Mouse (Mus musculus) gastrocnemius, postnatal 14 days (tissue): ENCODE results near the gene Taf15. TPM values are rescaled to one million over a fixed set of nuclear protein-coding genes. Genes with fewer than 3 reads are reported as not detected.

Source experiments
- DNase-seq: peaks from one replicate; pipeline ENCODE4 v3.0.0; 2021; ENCODE audit warnings: mixed read lengths
- intact Hi-C: fragments of 180-260 bp; cut with DNase I; formaldehyde crosslinking; loops from one replicate; pipeline ENCODE4 v1.15.1; 2025; ENCODE audit warnings: low total_unique reads
- long read RNA-seq, 2 experiments: library from polyadenylated mRNA; stranded (forward); transcript quantifications; one replicate each; pipeline ENCODE4 v2.0.0; 2021
- total RNA-seq, 2 experiments: library from RNA; stranded (reverse); gene quantifications; 2 replicates each; pipeline ENCODE4 v1.2.3; 2021

Taf15 gene
- 10 to 100 TPM; 22.5 to 24.5 TPM for total RNA-seq
- long read RNA-seq, experiment 1, partial matches to known transcripts, result 1 of 2 reads
- long read RNA-seq, experiment 1, other reads (novel, unspliced or antisense), result 0 of 2 reads
- long read RNA-seq, experiment 2, result 0 reads

DNA sequence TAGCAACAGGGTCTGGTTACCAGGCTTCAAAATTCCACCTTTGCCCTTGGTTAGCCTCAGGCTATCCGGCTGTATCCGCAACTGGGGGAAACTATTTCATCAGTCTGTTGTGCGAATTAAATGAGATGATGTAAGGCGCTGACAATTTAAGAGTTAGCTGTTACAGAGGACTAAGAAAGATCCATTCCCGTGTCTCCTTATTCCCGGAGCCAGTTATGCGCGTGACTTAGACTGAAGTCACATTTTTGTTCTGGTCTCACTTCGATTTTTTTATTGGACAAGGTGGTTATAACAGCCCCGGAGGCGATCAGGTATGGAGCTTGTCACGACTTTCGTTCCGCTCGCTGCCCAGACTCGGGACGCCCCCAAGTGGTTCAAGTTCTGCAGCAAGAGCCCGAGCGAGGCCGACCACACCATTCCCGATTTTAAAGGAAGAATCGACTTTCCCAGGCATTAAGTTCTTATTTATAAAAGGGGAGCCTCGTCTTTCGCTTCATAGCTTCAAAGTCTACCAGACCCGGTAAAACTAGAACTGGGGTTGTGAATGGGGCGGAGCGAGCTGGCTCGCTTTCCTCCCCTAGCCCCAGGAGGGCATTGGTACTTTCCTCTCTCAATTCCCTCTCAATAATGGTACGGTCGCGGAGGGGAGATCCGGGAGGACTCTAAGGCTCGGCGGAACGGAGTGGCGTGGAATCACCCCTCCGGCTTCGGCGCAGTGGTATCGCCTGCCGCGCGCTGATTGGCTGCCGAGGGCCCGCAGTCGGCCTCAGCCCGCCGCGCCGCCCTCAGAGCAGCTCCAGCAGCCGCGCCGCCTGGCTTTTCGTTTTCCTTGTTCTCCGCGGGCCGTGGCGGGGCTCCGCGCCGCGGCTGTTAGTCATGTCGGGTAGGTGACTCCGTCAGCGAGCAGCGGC is at the start of gene Taf15:
Taf15 (plus strand) TSS at position 763 of the 911 bp plus-strand sequence.
- intact Hi-C loops, result no loop called here

DNA sequence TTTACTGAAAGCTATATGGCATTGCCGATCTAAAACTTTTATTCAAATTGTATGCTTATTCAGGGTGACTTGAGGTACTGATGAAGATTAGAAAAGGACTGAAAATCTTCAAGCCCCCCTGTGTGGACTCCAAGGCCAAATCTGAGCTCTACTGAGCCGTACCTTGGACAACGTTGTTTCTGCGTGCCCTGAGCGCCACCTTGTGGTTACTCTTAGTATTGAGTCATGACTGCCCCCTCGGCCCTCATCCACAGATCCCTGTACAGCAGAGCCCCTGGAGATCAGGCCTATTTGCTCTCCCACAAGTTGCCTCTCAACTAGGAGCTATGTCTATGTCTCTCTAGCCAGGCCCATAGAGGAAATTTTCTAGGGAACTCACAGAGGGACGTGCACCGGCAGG is 48.2 kb upstream of the Taf15 start:
- DNase-seq, result peak; percentile 57
- intact Hi-C loops, result loop anchor here (5.0 to 10.0 kb wide), 2 partner anchors 67 to 100 kb away; no protein-coding TSS in a partner anchor

More for the DNA sequence above, at the start of gene Taf15:
- DNase-seq, result peak; percentile 98

DNA sequence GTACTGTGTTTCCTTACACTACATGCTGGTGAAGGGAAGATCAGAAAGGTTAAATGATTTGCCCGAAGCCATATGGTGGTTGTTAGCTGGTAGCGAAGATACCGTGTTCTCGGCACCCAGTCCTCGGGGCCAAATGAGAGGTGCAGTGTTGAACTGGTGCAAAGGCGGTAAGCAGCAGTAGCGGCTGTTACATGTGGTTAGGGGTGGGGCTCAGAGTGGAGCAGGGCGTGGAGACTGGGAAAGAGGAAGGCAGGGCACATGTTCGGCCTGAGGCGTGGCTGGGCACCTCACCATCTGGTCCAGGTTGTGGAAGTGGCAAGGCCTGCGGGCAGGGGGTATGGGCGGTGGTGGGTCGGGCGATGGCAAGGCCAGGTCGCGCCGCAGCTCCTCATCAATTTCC is 45.9 kb upstream of the Taf15 start:
- intact Hi-C loops, result loop anchor here (10.0 kb wide), 1 partner anchor 102 kb away; no protein-coding TSS in a partner anchor
- DNase-seq, result no peak

DNA sequence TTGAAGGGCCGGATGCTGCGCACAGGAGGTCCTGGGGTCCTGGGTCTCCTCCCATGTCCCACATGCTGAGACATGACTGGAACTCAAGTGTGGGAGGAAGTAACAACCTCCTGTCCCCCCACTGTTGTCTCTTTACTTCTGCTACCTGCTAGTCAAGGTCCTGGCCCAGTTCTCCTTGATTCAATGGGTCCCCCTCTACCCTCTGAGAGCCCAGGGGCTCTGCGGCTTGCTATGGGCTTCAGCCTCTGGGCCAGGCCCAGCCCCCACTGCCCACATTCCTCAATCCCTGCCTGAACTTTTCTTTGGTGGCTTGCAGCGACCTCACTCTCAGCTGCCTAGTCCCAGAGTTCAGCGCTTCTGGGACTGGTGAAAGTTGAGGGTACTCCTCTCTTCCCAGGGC is 43.5 kb upstream of the Taf15 start, which contains the start of gene Gas2l2:
Gas2l2 (minus strand) TSS at position 101 of the 400 bp plus-strand sequence.
- intact Hi-C loops, result loop anchor here (10.0 kb wide), 1 partner anchor 105 kb away; no protein-coding TSS in a partner anchor
- DNase-seq, result no peak

DNA sequence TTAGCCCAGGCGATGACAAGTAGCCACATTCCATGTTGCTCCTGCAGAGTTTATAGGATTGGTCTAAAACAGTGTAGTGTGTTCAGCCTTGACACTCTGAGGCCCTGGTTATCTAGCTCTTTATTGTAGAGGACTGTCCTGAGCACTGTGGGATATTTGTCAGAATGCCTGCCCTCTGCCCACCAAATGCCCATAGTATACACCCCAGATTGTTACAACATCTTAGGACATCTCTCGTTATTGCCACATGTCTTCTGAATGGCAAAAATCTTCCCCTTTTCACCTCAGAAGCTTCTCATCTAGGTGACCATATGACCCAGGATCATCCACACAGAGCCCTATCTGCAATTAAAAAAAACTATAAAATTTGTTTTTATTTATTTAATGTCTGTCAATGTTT is 40.4 kb upstream of the Taf15 start:
- no peak for DNase-seq
- intact Hi-C loops, result no loop called here

DNA sequence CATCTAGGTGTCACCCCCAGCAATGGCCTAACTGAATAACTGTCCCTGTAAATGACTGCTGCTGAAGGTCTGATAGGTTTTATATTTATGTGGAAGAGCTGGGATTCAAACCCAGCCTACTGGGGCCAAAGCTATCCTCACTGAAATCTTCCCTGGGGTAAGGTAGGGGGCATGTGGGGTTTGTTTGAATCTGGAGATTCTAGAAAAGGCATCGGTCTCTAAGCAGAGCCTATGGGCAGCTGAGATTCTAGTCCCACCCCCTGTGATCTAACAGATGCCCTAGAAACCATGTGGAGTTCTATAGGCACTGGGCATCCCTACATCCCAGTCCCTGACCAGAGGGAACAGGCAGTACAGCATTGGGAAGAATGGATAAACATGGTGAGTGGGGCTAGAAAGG is 35.5 kb upstream of the Taf15 start, which contains the start of gene 1700020L24Rik:
1700020L24Rik (plus strand) TSS at position 301 of the 400 bp plus-strand sequence.
- DNase-seq, result no peak
- intact Hi-C loops, result no loop called here

DNA sequence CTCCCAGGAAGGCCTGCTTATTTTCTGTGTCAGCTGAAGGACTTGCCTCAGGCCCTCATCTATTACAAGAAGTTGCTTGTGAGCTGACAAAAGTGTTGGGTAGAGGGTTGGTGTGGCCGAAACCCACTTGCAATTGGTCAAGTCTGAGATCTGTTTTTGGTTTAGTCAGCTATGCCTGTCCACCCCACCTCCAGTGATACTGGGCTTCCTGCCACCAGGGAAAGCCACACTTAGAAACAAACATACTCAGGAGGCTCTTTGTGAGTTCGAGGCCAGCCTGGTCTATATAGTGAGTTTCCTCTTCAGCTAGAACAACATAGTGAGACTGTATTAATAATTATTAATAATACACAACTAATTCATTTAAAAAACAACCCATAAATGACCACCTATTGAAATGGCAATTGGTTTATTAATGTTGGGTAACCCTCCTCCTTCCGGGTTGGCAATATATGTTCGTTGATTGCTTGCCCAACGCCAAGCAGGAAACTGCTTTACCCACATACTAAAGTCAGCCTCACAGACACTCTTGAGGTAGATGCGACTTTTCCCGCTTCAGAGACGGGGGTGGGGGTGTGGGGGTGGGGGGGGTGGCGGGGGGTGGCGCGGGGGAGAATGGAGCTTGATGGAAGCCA is 33.3 kb upstream of the Taf15 start:
- intact Hi-C loops, result no loop called here
- DNase-seq, result no peak

DNA sequence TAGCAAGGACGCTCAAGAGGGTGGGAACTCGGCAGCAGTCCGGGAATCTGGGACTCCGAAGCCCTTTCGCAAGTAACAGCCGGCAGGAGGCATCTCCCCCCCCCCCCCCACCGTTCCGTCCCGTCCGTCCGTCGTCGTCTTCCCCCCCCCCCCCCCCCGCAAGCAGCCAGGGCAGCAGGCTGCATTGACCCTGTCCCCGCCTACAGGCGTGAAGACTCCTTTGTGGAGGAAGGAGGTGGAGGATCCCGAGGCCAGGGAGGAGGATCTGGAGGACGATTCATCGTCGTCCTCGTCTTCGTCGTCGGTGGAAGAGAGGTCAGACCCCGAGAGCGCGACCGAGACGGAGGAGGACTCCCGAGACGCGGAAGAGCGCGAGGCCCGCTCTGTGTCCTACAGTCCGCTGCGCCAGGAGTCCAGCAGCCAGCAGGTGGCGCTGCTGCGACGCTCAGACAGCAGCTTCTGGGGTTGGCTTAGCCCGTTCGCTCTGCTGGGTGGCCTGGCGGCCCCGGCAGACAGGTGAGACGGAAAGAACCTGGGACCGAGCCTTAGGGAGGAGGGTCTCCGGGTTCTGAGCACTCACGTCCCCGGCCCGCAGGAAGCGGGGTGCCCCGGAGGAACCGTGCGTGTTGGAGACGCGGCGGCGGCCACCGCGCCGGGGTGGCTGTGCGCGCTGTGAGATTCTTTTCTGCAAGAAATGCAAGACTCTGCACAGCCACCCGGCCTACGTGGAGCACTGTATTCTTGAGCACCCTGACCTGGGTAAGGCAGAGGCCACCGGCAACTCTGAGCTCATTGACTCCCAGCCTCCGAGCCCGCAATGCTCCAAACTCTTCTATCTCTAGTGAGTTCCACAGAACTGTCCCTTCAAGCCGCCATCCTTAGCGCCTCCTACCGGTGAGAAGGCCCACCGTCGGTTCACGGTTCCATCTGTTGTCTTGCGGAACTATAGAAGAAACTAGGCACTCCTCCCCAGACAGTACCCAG is 32.5 kb upstream of the Taf15 start:
- intact Hi-C loops, result no loop called here
- DNase-seq, result peak; percentile 82

DNA sequence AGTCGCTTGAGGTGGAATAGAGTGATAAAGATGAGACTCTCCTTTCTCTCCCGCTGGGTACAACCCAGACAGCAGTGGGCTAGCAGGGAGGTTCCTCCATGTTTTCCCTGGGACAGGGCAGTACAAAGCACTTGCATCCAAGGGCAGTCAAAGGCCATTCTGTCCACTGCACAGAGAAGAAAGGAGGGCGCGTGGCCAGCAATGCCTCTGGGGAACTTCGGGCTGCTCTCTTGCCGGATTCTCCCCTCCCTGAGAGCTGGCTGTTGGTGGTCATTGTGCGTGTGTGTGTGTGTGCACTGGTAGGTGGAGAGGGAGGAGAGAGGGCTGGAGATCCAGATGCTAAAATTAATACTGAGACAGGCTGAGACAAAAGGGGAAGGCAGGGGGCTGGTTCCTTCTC is 31.7 kb upstream of the Taf15 start:
- intact Hi-C loops, result no loop called here
- DNase-seq, result peak; percentile 49

DNA sequence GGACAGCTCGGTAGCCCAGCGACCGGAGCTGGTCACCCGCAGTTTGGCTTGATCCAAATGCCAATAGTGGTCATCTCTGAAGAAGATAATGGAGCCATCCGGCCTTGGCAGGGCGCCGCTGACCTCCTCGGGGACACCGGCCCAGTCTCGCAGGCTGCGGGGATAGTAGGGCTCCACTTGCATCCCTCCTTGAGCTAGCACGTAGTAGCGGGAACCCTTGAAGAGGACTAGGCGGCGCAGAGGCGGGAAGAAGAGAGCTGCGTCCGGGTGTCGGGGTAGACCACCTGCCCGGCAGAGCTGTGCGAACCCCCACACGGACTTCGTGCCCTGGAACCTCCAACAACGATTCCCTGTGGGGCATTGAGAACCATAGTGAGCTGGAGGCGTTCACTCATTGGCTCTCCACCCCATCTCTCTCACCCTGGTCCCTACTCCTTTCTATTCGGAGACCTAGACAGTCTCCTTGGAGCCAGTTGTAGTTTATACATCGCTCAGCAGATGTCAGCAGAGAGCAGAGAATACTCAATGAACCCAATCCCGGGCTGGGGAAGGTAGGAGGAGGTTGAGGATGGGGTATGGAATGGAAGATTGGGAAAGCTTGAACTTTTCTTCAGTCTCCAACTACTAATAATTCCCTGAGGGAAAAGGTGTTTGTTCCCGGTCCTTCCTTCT is 30.2 kb upstream of the Taf15 start:
- peak; percentile 64 for DNase-seq
- intact Hi-C loops, result loop anchor here (2.0 kb wide), 1 partner anchor 26 kb away; no protein-coding TSS in a partner anchor

DNA sequence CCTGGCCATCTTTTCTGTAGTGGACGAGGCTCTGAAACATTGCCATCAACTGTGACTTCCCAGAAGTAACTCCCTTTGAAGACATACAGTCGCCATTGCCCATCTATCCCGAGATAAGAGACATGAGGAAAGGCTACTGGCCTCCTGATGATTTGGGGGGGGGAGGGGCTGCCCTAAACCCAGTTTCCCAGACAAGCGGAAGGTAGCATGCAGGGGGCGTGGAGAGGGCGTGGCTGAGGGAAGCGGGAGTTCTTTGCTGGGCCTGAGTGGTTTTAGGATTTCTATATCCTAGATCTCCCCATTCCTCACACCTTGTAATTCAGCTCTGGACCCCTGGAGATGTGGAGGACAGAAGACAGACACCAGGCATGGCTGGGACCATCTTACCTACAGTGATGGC is 29.1 kb upstream of the Taf15 start:
- intact Hi-C loops, result loop anchor here (2.0 kb wide), 1 partner anchor 25 kb away; no protein-coding TSS in a partner anchor
- DNase-seq, result no peak

DNA sequence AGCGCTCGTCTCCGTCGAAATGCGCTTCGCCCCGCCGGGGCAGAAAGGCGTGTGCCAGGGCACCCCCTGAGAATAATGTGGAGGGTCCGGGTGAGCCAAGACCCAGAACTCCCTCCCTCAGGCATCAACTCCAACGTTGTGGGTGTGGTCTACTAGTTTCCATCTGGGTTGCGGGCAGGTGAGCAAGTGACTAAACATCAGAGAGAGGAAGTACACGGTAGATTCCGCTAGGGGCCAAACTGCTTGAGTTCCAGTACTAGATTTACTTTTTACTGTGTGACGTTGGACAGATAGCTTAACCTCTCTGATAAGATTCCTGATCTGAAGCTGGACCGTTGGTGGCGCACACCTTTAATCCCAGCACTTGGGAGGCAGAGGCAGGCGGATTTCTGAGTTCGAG is 27.9 kb upstream of the Taf15 start:
- DNase-seq, result no peak
- intact Hi-C loops, result no loop called here

DNA sequence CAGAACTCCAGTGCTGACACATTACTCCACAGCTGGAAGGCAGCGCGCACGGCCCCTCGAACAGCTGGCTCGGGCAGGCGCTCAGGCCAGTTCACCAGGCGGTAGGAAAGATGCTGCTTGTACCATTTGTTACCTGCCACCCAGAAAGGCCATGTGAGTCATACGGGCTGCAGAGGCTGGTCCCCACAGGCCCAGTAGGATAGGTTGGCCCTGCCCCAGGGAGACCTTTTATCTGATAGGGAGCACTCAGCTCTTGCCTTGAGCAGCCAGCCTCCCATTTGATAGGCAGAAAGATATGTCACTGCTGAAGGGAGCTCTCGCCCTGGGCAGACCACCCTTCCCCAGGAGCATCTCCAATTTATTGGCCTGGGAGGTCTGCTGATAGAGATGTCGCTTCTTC is 25.3 kb upstream of the Taf15 start:
- intact Hi-C loops, result no loop called here
- DNase-seq, result peak; percentile 14

DNA sequence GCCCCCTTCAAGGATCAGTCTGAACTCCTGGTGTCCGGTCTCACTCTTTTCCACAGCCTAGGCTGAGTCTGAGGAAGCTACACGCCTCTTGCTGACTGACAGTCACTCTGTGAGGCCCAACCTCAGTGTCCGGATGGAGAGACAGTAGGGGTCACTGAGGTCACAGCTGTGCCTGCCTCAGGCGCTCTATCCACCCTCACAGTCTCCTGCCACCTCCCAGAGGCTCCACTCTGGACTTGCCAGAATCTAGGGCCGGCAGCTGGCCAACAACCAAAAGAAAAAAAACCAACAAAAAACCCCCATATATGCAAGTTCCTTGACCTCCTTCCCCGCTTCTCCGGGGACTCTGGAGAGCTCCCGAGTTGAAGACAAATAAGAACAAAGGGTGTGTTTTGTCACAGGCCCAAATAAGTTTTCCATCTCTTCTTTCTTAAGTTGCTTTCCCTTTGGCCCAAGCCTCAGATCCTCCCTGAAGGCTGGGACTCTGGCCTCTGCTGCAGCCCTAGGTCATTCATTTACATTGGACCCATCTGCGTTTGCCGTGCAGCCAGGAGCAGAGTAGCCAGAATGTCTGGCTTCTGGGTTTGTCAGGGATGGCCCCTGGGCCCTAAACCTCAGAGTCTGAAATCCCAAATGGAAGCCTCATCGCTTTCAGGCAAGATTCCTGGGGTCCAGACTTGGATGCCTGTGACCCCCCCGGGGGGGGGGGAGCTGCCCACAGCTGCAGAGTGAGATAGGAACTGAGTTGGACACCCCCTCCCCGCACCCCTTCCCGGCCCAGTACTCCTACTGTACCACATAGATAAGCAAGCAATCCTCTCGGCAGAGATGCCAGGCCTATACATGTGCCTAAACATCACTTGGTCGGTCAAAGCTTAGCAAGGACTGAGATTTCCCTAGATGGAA is 24.6 kb upstream of the Taf15 start:
- intact Hi-C loops, result no loop called here
- DNase-seq, result peak; percentile 44

DNA sequence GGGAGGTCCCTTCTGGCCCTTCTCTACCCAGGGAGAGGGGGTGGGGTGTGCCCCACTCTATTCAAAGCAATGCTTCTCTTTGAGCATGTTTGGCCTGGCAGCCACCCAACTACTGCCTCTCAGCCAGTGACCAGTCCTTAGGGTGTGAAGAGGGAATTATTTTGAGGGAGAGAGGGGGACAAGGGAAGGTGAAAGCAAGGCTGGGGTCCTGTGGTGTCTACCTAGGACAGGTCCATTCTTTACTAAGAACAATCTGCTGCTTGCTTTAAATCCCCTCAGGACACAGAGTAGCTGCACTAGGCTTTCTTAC is 24.0 kb upstream of the Taf15 start:
- intact Hi-C loops, result no loop called here
- DNase-seq, result peak; percentile 25

DNA sequence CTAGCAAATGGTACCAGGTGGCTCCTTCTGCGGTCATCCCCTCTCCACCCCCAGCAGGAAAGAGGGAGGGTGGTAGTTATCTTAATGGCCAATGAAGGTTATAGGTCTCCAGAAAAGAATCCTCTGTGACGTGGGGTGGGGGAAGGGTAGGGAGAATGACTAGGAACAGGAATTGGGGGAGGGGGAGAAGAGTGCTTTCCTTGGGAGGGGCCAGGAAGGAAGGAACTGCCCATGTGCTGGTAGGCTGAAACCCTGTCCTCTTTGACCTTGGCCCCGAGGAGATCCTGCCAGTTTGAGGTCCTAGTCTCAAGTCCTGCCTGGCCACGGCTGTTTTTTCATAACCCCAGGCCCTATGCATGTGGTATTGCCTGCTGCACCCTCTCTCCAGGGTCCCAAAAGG is 23.6 kb upstream of the Taf15 start:
- intact Hi-C loops, result no loop called here
- DNase-seq, result no peak

DNA sequence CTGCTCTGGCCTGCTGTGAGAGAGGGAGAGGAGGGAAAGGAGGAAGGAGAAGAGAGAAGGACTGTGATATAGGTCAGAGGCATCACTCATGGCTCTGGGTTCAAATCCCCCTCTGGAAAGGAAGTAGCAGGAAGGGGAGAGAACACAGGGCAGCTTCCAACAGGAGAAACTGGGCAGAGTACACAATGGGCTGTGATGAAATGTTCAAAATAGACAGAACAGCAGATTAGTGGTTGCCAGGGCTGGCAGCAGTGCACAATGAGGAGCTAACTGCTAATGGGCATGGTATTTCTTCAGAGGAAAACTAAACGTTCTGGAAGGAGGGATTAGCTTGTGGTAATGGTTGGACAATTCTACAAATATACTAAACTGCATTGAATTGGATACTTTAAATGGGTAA is 22.3 kb upstream of the Taf15 start:
- DNase-seq, result no peak

DNA sequence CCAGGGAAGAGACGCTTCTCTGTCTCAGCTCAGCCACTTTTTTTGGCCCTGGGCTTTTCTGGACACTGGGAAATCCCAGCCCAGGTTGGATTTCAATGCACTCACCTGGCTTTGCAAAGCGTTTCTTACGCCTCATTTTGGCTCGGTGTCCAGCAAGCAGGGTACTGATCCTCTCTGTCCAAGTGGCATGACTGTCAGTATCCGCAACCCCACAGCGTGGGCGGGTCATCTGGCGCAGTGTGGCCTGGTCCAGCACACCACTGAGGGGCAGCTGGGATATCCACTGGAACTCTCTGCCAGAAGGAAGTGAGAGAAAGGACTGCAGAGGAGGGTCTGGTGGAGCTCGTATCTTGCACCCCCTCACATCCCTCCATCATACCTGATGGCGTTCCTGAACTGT is 21.6 kb upstream of the Taf15 start:
- DNase-seq, result no peak
- intact Hi-C loops, result no loop called here

More for the DNA sequence above, 22.3 kb upstream of the Taf15 start:
- intact Hi-C loops, result no loop called here
